Mouse (Mus musculus) hindbrain, embryonic 16.5 days (tissue): ENCODE data around the gene Ptpn13. TPM values are rescaled to one million over a fixed set of nuclear protein-coding genes. Genes with fewer than 3 reads are reported as not detected.

Experiments used
- ATAC-seq: fragments of 200-750 bp; cut with Nextera tagmentation; 2 replicates; pipeline ENCODE4 v1.8.0; 2017; ENCODE audit warnings: moderate TSS enrichment, moderate library complexity
- H3K27ac ChIP-seq: fragments of 300-500 bp; sonication (generic); 2 replicates; pipeline ENCODE4 v1.5.1; 2014; ENCODE audit warnings: low read depth, mild to moderate bottlenecking, control low read depth, low read length, moderate library complexity
- H3K27me3 ChIP-seq: fragments of 300-500 bp; sonication (generic); replicated peaks from 2 replicates; pipeline ENCODE4 v1.6.1; 2014; ENCODE audit warnings: low read length; ENCODE audit not compliant: control insufficient read depth, insufficient read depth
- H3K36me3 ChIP-seq: fragments of 300-500 bp; sonication (generic); 2 replicates; pipeline ENCODE4 v1.6.1; 2014; ENCODE audit warnings: mild to moderate bottlenecking, low read length, moderate library complexity, mixed read lengths; ENCODE audit not compliant: control insufficient read depth, insufficient read depth
- H3K4me1 ChIP-seq: fragments of 300-500 bp; sonication (generic); 2 replicates; pipeline ENCODE4 v1.6.1; 2014; ENCODE audit warnings: low read depth, low read length; ENCODE audit not compliant: control insufficient read depth, insufficient read depth
- H3K4me2 ChIP-seq: fragments of 300-500 bp; sonication (generic); 2 replicates; pipeline ENCODE4 v1.6.1; 2014; ENCODE audit warnings: mild to moderate bottlenecking, low read length, control low read depth, moderate library complexity
- H3K4me3 ChIP-seq: fragments of 300-500 bp; sonication (generic); 2 replicates; pipeline ENCODE4 v1.5.1; 2014; ENCODE audit warnings: mild to moderate bottlenecking, low read length, control low read depth, moderate library complexity
- H3K9ac ChIP-seq: fragments of 300-500 bp; sonication (generic); 2 replicates; pipeline ENCODE4 v1.6.1; 2014; ENCODE audit warnings: low read depth, mild to moderate bottlenecking, control low read depth, low read length, moderate library complexity
- H3K9me3 ChIP-seq: fragments of 300-500 bp; sonication (generic); 2 replicates; pipeline ENCODE4 v1.6.1; 2014; ENCODE audit warnings: mild to moderate bottlenecking, low read length, moderate library complexity; ENCODE audit not compliant: control insufficient read depth
- WGBS: fragments of 180-500 bp; shearing (Covaris S2); extraction: QIAGEN DNeasy Blood & Tissue Kit; methylation state at CpG from one replicate; pipeline ENCODE4 v1.1.7; 2014; 5-methylcytosine and 5-hydroxymethylcytosine counted together
- polyA plus RNA-seq: library from polyadenylated mRNA; unstranded; fragments of >200 nt; fragmentation: Nextera tagmentation; extraction: Ambion mirVana; gene quantifications from 2 replicates; pipeline ENCODE4 v1.2.1, GENCODE M21; 2015

Ptpn13 gene
- polyA plus RNA-seq, 1 experiment from 2014 or later: 3.3 TPM

- no peaks in the 10 kb centered on the region for H3K4me1 ChIP-seq
- no peak overlapping the region for H3K9ac ChIP-seq
- no peak for ATAC-seq
- H3K36me3 ChIP-seq: no peaks in the 10 kb centered on the region
- H3K4me2 ChIP-seq: no peak overlapping the region
- H3K4me3 ChIP-seq: no peak overlapping the region
- no peak overlapping the region for H3K27ac ChIP-seq
- no peaks in the 10 kb centered on the region for H3K27me3 ChIP-seq
- 87% methylated on average over 7 of the region's 7 CpGs for WGBS
- no peaks in the 10 kb centered on the region for H3K9me3 ChIP-seq
Observed at GRCm38 (mm10) chr5:103487001-103487400, 62.0 kb downstream of the Ptpn13 start.

GRCm38 (mm10) chr5:103490964-103491363 is 66.0 kb downstream of the Ptpn13 start:
- no peak for ATAC-seq
- 95% methylated on average over 8 of the region's 8 CpGs for WGBS
- Histone ChIP-seq H3K9me3 (no peaks in the 10 kb centered on the region), H3K4me3 (no peak overlapping the region), H3K27ac (no peak overlapping the region), H3K4me1 (no peaks in the 10 kb centered on the region), H3K36me3 (no peaks in the 10 kb centered on the region), H3K9ac (no peak overlapping the region), H3K27me3 (no peaks in the 10 kb centered on the region), H3K4me2 (no peak overlapping the region)

DNA sequence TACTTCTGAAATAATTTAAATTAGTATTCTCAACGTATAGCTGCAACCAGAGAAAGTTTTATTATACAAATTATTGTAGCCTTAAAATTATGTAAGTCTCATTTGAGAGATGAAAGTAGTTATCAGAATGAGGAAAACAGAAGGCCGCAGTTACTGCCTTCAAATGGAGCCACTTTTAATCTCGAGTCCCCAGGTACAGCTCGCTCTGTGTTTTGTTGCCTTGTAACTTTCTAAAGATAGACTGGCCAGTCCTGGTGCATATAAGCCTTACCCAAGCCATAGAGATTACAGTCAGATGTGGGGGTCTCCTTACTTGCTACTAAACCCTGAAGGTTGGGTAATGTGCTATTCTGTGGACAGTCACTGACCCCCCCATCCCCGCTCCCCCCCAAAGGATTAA is 66.8 kb downstream of the Ptpn13 start:
- Histone ChIP-seq H3K4me3 (no peak overlapping the region), H3K9me3 (no peaks in the 10 kb centered on the region), H3K4me1 (no peaks in the 10 kb centered on the region), H3K27ac (no peak overlapping the region), H3K4me2 (no peak overlapping the region), H3K27me3 (no peaks in the 10 kb centered on the region), H3K36me3 (no peaks in the 10 kb centered on the region), H3K9ac (no peak overlapping the region)
- ATAC-seq: no peak
- WGBS: 97% methylated on average over 5 of the region's 5 CpGs

DNA sequence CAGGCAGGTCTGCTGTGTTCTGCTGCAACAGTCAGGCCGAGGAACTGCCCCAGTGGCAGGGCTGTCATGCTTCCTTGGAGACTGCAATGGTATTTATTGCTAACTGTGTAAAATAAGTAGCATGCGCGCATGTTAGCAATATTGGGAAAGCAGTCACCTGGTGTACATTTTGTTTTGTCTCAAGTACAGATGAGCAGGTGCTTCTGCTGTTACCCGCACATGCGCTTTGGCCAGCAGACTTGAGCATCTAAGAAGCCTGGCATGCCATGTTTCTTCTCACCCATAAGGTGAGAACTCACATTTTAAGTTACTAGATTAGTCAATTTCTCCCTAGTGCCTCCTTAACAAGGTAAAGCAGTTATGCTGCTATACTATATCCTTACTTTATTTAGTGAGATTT is 72.1 kb downstream of the Ptpn13 start:
- no peak overlapping the region for H3K4me3 ChIP-seq
- no peaks in the 10 kb centered on the region for H3K36me3 ChIP-seq
- ATAC-seq: no peak
- no peak overlapping the region for H3K4me2 ChIP-seq
- no peaks in the 10 kb centered on the region for H3K9me3 ChIP-seq
- no peaks in the 10 kb centered on the region for H3K27me3 ChIP-seq
- no peak overlapping the region for H3K27ac ChIP-seq
- H3K4me1 ChIP-seq: no peaks in the 10 kb centered on the region
- 86% methylated on average over 5 of the region's 5 CpGs for WGBS
- H3K9ac ChIP-seq: no peak overlapping the region

DNA sequence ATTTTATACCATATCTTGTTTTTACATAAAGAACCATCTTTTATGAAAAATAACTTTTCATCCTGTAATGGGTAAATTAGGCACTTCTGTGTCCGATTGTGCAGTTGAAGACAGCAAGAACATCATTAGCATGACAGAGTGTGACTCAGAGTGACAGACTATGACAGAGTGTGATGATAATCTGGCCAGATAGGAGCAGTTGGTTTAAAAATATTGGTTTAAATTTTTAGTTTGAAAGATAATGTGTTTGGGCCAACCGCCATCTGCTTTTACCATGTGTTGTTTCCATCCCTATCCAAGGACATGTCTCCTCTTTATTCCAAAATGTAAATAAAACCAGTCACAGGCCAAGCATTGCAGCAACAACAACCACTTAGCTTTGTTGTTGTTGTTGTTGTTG is 72.5 kb downstream of the Ptpn13 start:
- Histone ChIP-seq H3K27ac (no peak overlapping the region), H3K4me3 (no peak overlapping the region), H3K27me3 (no peaks in the 10 kb centered on the region), H3K4me2 (no peak overlapping the region), H3K4me1 (no peaks in the 10 kb centered on the region), H3K36me3 (no peaks in the 10 kb centered on the region), H3K9ac (no peak overlapping the region), H3K9me3 (no peaks in the 10 kb centered on the region)
- 91% methylated on average over 2 of the region's 2 CpGs for WGBS
- no peak for ATAC-seq

- 57% methylated on average over 6 of the region's 6 CpGs for WGBS
- no peak overlapping the region for H3K4me3 ChIP-seq
- H3K27me3 ChIP-seq: no peaks in the 10 kb centered on the region
- H3K9me3 ChIP-seq: no peaks in the 10 kb centered on the region
- H3K36me3 ChIP-seq: no peaks in the 10 kb centered on the region
- H3K9ac ChIP-seq: no peak overlapping the region
- no peak for ATAC-seq
- H3K4me2 ChIP-seq: no peak overlapping the region
- H3K4me1 ChIP-seq: no peaks in the 10 kb centered on the region
- H3K27ac ChIP-seq: no peak overlapping the region
Observed at GRCm38 (mm10) chr5:103499305-103499704, 74.3 kb downstream of the Ptpn13 start.

DNA sequence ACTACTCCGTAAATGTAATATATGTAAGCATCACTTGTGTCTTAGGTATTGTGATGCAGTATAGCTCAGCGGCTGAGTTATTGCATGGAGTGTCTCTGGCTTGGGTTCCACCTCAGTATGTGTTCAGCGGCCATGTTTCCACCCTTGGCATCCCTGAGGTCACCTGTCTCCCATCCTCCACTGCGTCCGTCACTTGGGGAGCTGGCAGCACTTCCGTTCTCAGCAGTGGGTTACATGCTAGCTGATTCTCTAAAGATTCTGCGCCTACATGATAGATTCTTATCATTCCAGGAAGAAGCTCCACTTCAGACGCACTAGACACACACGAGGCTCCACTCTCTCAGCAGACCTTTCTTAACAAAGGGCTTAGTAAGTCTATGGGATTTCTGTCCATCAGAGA is 76.1 kb downstream of the Ptpn13 start:
- no peak for ATAC-seq
- H3K4me3 ChIP-seq: no peak overlapping the region
- H3K9me3 ChIP-seq: no peaks in the 10 kb centered on the region
- no peak overlapping the region for H3K9ac ChIP-seq
- WGBS: 95% methylated on average over 9 of the region's 9 CpGs
- no peak overlapping the region for H3K4me2 ChIP-seq
- H3K4me1 ChIP-seq: no peaks in the 10 kb centered on the region
- no peaks in the 10 kb centered on the region for H3K27me3 ChIP-seq
- no peak overlapping the region for H3K27ac ChIP-seq
- no peaks in the 10 kb centered on the region for H3K36me3 ChIP-seq

GRCm38 (mm10) chr5:103501839-103502238 is 76.8 kb downstream of the Ptpn13 start:
- H3K27ac ChIP-seq: no peak overlapping the region
- no peaks in the 10 kb centered on the region for H3K4me1 ChIP-seq
- no peak overlapping the region for H3K9ac ChIP-seq
- no peaks in the 10 kb centered on the region for H3K36me3 ChIP-seq
- no peak overlapping the region for H3K4me3 ChIP-seq
- 97% methylated on average over 6 of the region's 6 CpGs for WGBS
- H3K9me3 ChIP-seq: no peaks in the 10 kb centered on the region
- H3K4me2 ChIP-seq: no peak overlapping the region
- ATAC-seq: no peak
- H3K27me3 ChIP-seq: no peaks in the 10 kb centered on the region

DNA sequence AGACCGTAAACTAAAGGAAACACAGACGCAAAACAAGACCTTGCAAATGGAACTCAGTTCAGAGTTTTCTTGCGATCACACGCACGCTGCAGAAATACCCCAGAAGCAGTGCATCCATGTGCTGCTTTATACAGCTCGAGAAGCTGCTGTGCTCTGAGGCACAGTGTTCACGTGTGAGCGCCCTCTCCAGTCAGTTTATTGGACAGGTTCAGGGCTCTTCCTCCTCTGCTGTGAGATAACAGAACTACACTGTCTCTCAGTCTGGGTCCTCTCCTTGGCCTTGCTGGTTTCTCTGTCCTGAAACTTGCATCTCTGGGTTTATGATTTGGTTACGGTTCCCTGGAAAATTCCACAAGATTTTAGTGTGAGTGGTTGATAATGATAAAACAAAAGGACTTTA is 88.2 kb downstream of the Ptpn13 start:
- 85% methylated on average over 9 of the region's 9 CpGs for WGBS
- H3K27ac ChIP-seq: no peak overlapping the region
- no peaks in the 10 kb centered on the region for H3K4me1 ChIP-seq
- H3K4me3 ChIP-seq: no peak overlapping the region
- no peak overlapping the region for H3K4me2 ChIP-seq
- no peak overlapping the region for H3K9ac ChIP-seq
- H3K9me3 ChIP-seq: no peaks in the 10 kb centered on the region
- no peaks in the 10 kb centered on the region for H3K36me3 ChIP-seq
- no peak for ATAC-seq
- no peaks in the 10 kb centered on the region for H3K27me3 ChIP-seq

GRCm38 (mm10) chr5:103514441-103514840 is 89.4 kb downstream of the Ptpn13 start:
- H3K4me1 ChIP-seq: no peaks in the 10 kb centered on the region
- H3K27ac ChIP-seq: no peak overlapping the region
- no peaks in the 10 kb centered on the region for H3K27me3 ChIP-seq
- no peak overlapping the region for H3K4me3 ChIP-seq
- no peaks in the 10 kb centered on the region for H3K9me3 ChIP-seq
- 85% methylated on average over 7 of the region's 7 CpGs for WGBS
- no peak for ATAC-seq
- H3K9ac ChIP-seq: no peak overlapping the region
- H3K36me3 ChIP-seq: no peaks in the 10 kb centered on the region
- no peak overlapping the region for H3K4me2 ChIP-seq
